Mouse (Mus musculus) kidney, embryonic 14.5 days (tissue): ENCODE measurements at regions not wholly inside any gene's neighbourhood (a gene's known extent, or its start where the extent isn't known, plus 50 kb on each side); places are given as distances from the start of the nearest gene placed in this dataset.

Source experiments
- ATAC-seq: fragments of 200-750 bp; cut with Nextera tagmentation; 2 replicates; pipeline ENCODE4 v1.8.0; 2017; ENCODE audit warnings: moderate number of reproducible peaks, mild to moderate bottlenecking, moderate TSS enrichment, moderate library complexity; ENCODE audit not compliant: low FRiP score, low TSS enrichment
- H3K27ac ChIP-seq: fragments of 300-500 bp; sonication (generic); 2 replicates; pipeline ENCODE4 v1.5.1; 2014; ENCODE audit warnings: low read depth, mild to moderate bottlenecking, low read length, moderate library complexity, mixed read lengths
- H3K27me3 ChIP-seq: fragments of 300-500 bp; sonication (generic); 2 replicates; pipeline ENCODE4 v1.6.1; 2014; ENCODE audit warnings: mild to moderate bottlenecking, low read length; ENCODE audit not compliant: control insufficient read depth, insufficient read depth
- H3K36me3 ChIP-seq: fragments of 300-500 bp; sonication (generic); 2 replicates; pipeline ENCODE4 v1.6.1; 2014; ENCODE audit warnings: low read length, mixed read lengths; ENCODE audit not compliant: control insufficient read depth, insufficient read depth
- H3K4me1 ChIP-seq: fragments of 300-500 bp; sonication (generic); 2 replicates; pipeline ENCODE4 v1.6.1; 2014; ENCODE audit warnings: low read length, mixed read lengths; ENCODE audit not compliant: control insufficient read depth, insufficient read depth
- H3K4me2 ChIP-seq: fragments of 300-500 bp; sonication (generic); replicated peaks from 2 replicates; pipeline ENCODE4 v1.6.1; 2014; ENCODE audit warnings: low read depth, mild to moderate bottlenecking, low read length
- H3K4me3 ChIP-seq: fragments of 300-500 bp; sonication (generic); 2 replicates; pipeline ENCODE4 v1.5.1; 2014; ENCODE audit warnings: mild to moderate bottlenecking, low read length
- H3K9ac ChIP-seq: fragments of 300-500 bp; sonication (generic); 2 replicates; pipeline ENCODE4 v1.6.1; 2014; ENCODE audit warnings: low read depth, mild to moderate bottlenecking, low read length, moderate library complexity
- H3K9me3 ChIP-seq: fragments of 300-500 bp; sonication (generic); 2 replicates; pipeline ENCODE4 v1.6.1; 2016; ENCODE audit warnings: low read length; ENCODE audit not compliant: control insufficient read depth
- WGBS: fragments of 180-500 bp; shearing (Covaris S2); extraction: QIAGEN DNeasy Blood & Tissue Kit; methylation state at CpG from one replicate; pipeline ENCODE4 v1.1.7; 2014; 5-methylcytosine and 5-hydroxymethylcytosine counted together

DNA sequence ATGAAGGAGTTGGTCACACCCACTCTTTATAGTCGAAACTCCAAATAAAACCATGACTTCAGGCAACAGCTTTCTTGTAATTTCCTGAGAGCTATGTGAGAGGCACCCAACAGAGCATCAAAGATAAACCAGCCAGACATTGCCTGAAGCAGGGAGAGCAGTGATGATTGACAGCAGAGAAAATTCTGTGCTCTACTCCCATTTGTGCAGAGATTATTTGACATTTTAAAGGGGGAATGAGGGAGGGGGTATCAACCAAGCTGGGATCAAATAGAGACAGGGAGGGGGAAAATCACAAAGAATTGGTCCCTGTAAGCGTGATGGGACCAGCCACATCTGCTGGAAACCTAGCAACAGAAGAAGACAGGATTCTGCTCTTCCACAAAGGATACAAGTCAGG, 1091.4 kb upstream of the Cdh9 start:
- no peak for ATAC-seq
- Histone ChIP-seq H3K4me3 (no peak overlapping the region), H3K9me3 (no peaks in the 10 kb centered on the region), H3K4me2 (no peak overlapping the region), H3K27me3 (no peaks in the 10 kb centered on the region), H3K4me1 (no peaks in the 10 kb centered on the region), H3K27ac (no peak overlapping the region), H3K9ac (no peak overlapping the region), H3K36me3 (no peaks in the 10 kb centered on the region)
- WGBS: 87% methylated on average over 2 of the region's 2 CpGs

DNA sequence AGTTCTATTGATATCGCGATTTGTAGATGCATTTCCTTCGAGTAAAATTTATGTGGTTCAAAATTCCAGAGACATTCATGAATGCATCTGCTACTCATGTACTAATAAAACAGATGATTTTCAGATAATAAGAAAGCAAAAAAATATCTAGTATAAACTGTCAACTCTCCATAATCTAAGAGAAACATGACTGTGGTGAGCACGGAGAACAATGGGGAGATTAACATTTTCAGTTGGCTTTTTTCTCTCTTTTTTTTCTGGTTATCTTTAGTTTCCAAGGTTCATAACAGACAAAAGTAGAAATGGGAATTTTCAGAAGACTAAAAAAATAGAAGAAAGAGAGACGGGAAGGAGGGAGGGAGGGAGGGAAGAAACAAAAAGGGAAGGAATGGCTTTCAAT, 1079.8 kb upstream of the Cdh9 start:
- ATAC-seq: no peak
- no peaks in the 10 kb centered on the region for H3K9me3 ChIP-seq
- no peaks in the 10 kb centered on the region for H3K27me3 ChIP-seq
- 81% methylated on average over 5 of the region's 5 CpGs for WGBS
- no peak overlapping the region for H3K9ac ChIP-seq
- H3K4me3 ChIP-seq: no peak overlapping the region
- no peaks in the 10 kb centered on the region for H3K36me3 ChIP-seq
- no peak overlapping the region for H3K4me2 ChIP-seq
- no peaks in the 10 kb centered on the region for H3K4me1 ChIP-seq
- H3K27ac ChIP-seq: no peak overlapping the region

DNA sequence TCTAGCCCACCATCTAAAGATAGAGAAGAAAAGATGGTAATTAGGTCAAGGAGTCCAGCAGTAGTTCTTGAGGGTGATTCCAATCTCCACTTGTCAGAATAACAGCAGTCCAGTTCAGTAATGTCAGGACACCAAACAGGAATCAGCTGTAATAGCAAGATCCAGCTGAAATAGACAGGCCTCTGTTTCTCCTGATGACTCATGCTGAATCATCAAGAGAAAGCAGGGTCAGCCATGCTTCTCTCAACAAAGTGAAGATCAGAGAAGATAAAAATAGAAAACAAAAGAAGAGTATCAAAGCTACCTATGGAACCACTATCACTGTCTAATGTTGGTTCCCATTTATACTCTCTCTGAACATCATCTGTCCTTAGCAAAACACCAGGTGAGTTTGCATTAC, 1061.8 kb upstream of the Cdh9 start:
- Histone ChIP-seq H3K9ac (no peak overlapping the region), H3K36me3 (no peaks in the 10 kb centered on the region), H3K9me3 (no peaks in the 10 kb centered on the region), H3K27me3 (no peaks in the 10 kb centered on the region), H3K27ac (no peak overlapping the region), H3K4me2 (no peak overlapping the region), H3K4me3 (no peak overlapping the region), H3K4me1 (no peaks in the 10 kb centered on the region)
- ATAC-seq: no peak

DNA sequence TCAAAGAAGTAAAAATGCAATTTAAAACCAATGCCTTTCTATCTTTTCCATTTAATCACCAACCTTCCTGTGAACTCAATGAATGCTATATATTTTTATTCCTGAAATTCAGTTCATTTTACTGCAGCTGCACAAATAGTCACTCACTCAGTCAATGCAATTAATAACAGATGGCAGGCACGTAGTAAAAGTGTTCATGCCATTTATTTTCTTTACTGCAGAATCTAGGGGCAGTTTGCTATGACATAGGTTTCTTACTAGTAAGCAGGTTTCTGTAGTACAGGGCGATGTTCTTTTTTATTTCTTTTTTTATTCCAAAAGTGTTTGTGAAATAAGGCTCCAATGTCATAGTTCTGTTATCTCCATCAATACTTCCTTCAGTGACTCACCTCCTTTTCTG, 1035.8 kb upstream of the Cdh9 start:
- 30% methylated on average over 2 of the region's 2 CpGs for WGBS
- Histone ChIP-seq H3K36me3 (no peaks in the 10 kb centered on the region), H3K9me3 (no peaks in the 10 kb centered on the region), H3K4me3 (no peak overlapping the region), H3K9ac (no peak overlapping the region), H3K4me1 (no peaks in the 10 kb centered on the region), H3K27ac (no peak overlapping the region), H3K27me3 (no peaks in the 10 kb centered on the region), H3K4me2 (no peak overlapping the region)
- ATAC-seq: peak; percentile 57; the same call in 1 of the 2 replicates

DNA sequence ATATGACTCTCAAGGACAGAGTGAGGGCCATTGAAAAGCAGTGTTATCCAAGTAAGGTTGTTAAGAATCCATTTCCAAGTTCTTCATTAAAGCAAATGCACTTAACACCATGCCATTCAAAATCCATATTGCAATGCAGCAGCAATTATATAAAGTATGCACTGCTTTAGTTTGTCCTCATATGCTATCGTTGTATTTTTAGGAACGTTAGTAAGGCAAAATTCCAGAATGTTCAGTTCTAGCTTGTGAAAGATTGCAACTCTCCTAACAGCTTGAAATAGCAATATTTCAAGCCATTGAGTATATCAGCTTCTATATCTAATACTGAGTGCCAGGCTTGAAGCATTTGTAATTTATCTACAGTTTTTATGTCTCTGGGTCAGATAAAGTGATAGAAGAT, 1011.9 kb upstream of the Cdh9 start:
- Histone ChIP-seq H3K4me3 (no peak overlapping the region), H3K9me3 (no peaks in the 10 kb centered on the region), H3K27ac (no peak overlapping the region), H3K36me3 (no peaks in the 10 kb centered on the region), H3K9ac (no peak overlapping the region), H3K4me2 (no peak overlapping the region), H3K27me3 (no peaks in the 10 kb centered on the region), H3K4me1 (no peaks in the 10 kb centered on the region)
- 71% methylated on average over 2 of the region's 2 CpGs for WGBS
- ATAC-seq: no peak

DNA sequence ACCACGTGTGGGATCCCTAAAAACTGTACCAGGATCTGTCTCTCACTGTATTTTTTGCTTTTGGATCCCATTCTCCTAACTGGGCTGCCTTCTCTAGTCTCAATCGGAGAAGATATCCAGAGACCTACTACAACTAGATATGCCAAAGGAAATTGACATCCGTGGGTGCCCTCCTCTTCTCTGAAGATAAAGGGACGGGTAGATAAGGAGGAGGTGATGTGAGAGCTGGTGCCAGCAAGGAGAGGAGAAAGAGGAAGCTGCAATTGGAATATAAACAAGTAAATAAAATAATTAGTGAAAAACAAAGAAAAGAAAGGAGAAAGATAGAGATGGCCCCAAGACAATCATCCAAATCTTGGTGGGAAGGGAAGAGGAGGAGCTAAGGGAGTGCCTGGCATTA, 986.6 kb upstream of the Cdh9 start:
- no peak for ATAC-seq
- Histone ChIP-seq H3K9me3 (no peaks in the 10 kb centered on the region), H3K4me2 (no peak overlapping the region), H3K36me3 (no peaks in the 10 kb centered on the region), H3K4me3 (no peak overlapping the region), H3K27me3 (no peaks in the 10 kb centered on the region), H3K4me1 (no peaks in the 10 kb centered on the region), H3K27ac (no peak overlapping the region), H3K9ac (no peak overlapping the region)
- WGBS: 88% methylated on average over 4 of the region's 4 CpGs

DNA sequence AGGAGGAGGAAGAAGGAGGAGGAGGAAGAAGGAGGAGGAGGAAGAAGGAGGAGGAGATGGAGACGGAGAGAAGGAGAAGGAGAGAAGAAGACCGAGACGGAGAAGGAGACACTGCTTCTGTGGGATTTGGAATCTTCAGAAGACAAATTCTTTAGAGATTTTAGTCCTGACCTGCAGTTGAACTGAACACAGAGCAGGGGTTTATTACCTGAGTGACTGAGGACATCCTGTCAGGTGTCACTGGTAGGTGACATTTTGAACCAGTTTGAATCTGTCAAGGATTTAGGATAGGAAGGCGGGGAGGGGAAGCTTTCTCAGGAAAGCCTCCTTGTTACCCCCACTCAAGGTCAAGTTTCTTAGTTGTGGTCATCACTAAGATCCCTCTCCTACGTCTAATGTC, 985.5 kb upstream of the Cdh9 start:
- H3K4me1 ChIP-seq: no peaks in the 10 kb centered on the region
- H3K4me3 ChIP-seq: no peak overlapping the region
- H3K27me3 ChIP-seq: no peaks in the 10 kb centered on the region
- no peaks in the 10 kb centered on the region for H3K36me3 ChIP-seq
- 64% methylated on average over 5 of the region's 5 CpGs for WGBS
- no peak overlapping the region for H3K9ac ChIP-seq
- H3K4me2 ChIP-seq: no peak overlapping the region
- no peak overlapping the region for H3K27ac ChIP-seq
- H3K9me3 ChIP-seq: no peaks in the 10 kb centered on the region
- ATAC-seq: no peak
